Mouse (Mus musculus) lung, embryonic 14.5 days (tissue): ENCODE results near the gene March4. TPM values are rescaled to one million over a fixed set of nuclear protein-coding genes. Genes with fewer than 3 reads are reported as not detected.

Source experiments
- ATAC-seq: fragments of 200-750 bp; cut with Nextera tagmentation; 2 replicates; pipeline ENCODE4 v1.8.0; 2017; ENCODE audit warnings: mild to moderate bottlenecking, moderate TSS enrichment, moderate library complexity; ENCODE audit not compliant: insufficient read depth
- DNase-seq: peaks from one replicate; pipeline ENCODE4 v3.0.0-alpha.2; 2015
- H3K27ac ChIP-seq: fragments of 300-500 bp; sonication (generic); 2 replicates; pipeline ENCODE4 v1.5.1; 2014; ENCODE audit warnings: low read depth, mild to moderate bottlenecking, moderate library complexity
- H3K27me3 ChIP-seq: fragments of 300-500 bp; sonication (generic); 2 replicates; pipeline ENCODE4 v1.6.1; 2014; ENCODE audit warnings: low read length, control low read depth; ENCODE audit not compliant: insufficient read depth
- H3K36me3 ChIP-seq: fragments of 300-500 bp; sonication (generic); 2 replicates; pipeline ENCODE4 v1.6.1; 2014; ENCODE audit warnings: control low read depth; ENCODE audit not compliant: insufficient read depth
- H3K4me1 ChIP-seq: fragments of 300-500 bp; sonication (generic); 2 replicates; pipeline ENCODE4 v1.6.1; 2014; ENCODE audit warnings: antibody characterized with exemption, control low read depth; ENCODE audit not compliant: insufficient read depth
- H3K4me2 ChIP-seq: fragments of 300-500 bp; sonication (generic); 2 replicates; pipeline ENCODE4 v1.6.1; 2014; ENCODE audit warnings: mild to moderate bottlenecking
- H3K4me3 ChIP-seq: fragments of 300-500 bp; sonication (generic); 2 replicates; pipeline ENCODE4 v1.5.1; 2014; ENCODE audit warnings: low read depth, low read length
- H3K9ac ChIP-seq: fragments of 300-500 bp; sonication (generic); 2 replicates; pipeline ENCODE4 v1.6.1; 2014
- H3K9me3 ChIP-seq: fragments of 300-500 bp; sonication (generic); 2 replicates; pipeline ENCODE4 v1.6.1; 2016; ENCODE audit warnings: low read depth, low read length, control low read depth
- CTCF ChIP-seq: IDR thresholded peaks from 2 replicates; pipeline ENCODE4 v1.5.1; 2016; ENCODE audit warnings: antibody characterized with exemption, low read depth
- WGBS: fragments of 180-500 bp; shearing (Covaris S2); extraction: QIAGEN DNeasy Blood & Tissue Kit; methylation state at CpG from one replicate; pipeline ENCODE4 v1.1.7; 2014; 5-methylcytosine and 5-hydroxymethylcytosine counted together
- polyA plus RNA-seq: library from polyadenylated mRNA; unstranded; fragments of >200 nt; fragmentation: Nextera tagmentation; extraction: Ambion mirVana; gene quantifications from 2 replicates; pipeline ENCODE4 v1.2.1, GENCODE M21; 2014

The March4 gene
- polyA plus RNA-seq, 1 experiment from 2014 or later, result not detected

DNA sequence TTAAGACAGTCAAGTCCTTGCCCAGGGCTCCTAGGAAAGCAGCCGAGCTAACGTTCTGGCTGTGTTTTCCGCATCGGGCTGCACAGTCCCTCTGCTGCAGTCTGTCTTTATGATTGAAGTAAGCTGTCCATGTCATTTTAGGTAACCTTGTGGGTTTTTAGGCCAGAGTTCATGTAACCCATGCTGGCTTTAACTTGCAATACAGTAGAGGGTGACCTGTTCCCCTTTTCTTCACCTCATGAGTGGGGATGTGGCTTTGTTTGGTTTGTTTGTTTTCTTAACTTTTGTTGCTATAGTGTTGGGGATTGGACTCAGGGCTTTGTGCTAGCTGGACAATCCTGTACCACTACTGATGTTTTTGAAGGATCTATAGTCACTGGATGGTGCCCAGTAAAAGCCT lies 146.3 kb downstream of the March4 start:
- ATAC-seq, result no peak
- Histone ChIP-seq H3K4me1 (no peaks in the 10 kb centered on the region), H3K4me3 (no peak overlapping the region), H3K36me3 (peaks cover 13% of the 10 kb centered on the region; the same call in 1 of the 2 replicates), H3K4me2 (no peak overlapping the region), H3K9me3 (no peaks in the 10 kb centered on the region), H3K27me3 (no peaks in the 10 kb centered on the region), H3K27ac (no peak overlapping the region), H3K9ac (no peak overlapping the region)
- no peak for TF ChIP-seq CTCF
- WGBS, result 76% methylated on average over 4 of the region's 4 CpGs
- no peak for DNase-seq

DNA sequence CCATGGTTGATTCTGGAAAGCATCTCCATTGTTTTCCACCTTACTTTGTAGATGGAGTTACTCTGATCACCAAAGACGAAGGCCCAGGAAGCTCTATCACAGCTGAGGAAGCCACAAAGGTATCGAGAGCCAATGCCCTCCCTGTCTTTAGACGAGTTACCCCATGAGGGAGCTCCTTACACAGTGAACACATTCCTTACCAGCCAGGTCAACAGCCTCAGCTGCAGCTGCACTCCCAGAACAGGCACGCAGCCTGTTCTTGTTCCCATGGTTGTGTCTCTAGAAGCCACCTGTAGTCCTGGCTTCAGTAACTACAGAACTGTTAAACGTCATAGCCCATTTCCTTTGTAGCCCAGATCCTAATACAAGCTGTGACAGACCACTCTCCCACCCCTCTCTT lies 153.1 kb downstream of the March4 start:
- H3K27ac ChIP-seq, result no peak overlapping the region
- no peak overlapping the region for H3K9ac ChIP-seq
- no peak overlapping the region for H3K4me2 ChIP-seq
- no peak for DNase-seq
- H3K4me3 ChIP-seq, result no peak overlapping the region
- H3K27me3 ChIP-seq, result no peaks in the 10 kb centered on the region
- no peak for TF ChIP-seq CTCF
- H3K9me3 ChIP-seq, result no peaks in the 10 kb centered on the region
- no peaks in the 10 kb centered on the region for H3K4me1 ChIP-seq
- H3K36me3 ChIP-seq, result peaks cover 10% of the 10 kb centered on the region; the same call in 1 of the 2 replicates
- no peak for ATAC-seq
- WGBS, result 74% methylated on average over 5 of the region's 5 CpGs

DNA sequence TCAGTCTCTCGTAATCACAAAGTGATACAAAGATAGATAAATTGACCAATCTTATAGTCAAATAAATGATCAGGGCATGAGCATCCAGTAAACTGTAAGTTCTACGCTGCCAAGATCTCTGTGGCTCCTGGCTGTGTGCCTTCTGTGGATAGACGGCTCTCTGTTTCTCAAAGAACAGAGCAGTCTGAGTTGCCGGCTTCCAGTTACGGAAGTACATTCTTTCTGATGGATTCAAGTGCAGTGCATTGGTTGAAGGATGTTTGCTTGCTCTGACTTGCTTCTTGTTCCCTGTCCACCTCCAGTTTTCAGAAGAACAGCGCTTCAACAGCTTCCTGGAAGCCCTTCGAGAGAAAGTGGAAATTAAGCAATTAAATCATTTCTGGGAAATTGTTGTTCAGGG lies 153.7 kb downstream of the March4 start:
- Histone ChIP-seq H3K9ac (no peak overlapping the region), H3K27me3 (no peaks in the 10 kb centered on the region), H3K4me1 (no peaks in the 10 kb centered on the region), H3K4me3 (no peak overlapping the region), H3K36me3 (peaks cover 9% of the 10 kb centered on the region; the same call in 1 of the 2 replicates), H3K4me2 (no peak overlapping the region), H3K27ac (no peak overlapping the region), H3K9me3 (no peaks in the 10 kb centered on the region)
- DNase-seq, result peak; percentile 13
- ATAC-seq, result no peak
- no peak for TF ChIP-seq CTCF
- 70% methylated on average over 7 of the region's 7 CpGs for whole genome bisulfite sequencing

DNA sequence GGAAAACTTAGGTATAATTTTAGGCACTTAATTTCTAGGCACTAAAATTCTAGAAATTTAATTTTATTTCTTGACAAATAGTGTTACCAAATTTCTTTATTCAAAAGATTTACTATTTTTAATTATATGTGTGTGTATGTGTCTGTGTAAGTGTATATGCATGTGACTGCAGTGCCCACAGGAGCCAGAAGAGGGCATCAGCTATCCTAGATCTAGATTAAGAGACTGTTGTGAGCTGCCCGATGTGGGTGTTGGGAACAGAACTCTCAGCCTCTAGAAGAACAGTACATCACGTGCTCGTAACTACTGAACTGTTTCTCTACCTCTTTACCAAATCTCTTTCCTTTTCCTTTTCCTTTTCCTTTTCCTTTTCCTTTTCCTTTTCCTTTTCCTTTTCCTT lies 156.2 kb downstream of the March4 start:
- 98% methylated on average over 3 of the region's 3 CpGs for WGBS
- H3K4me1 ChIP-seq, result no peaks in the 10 kb centered on the region

DNA sequence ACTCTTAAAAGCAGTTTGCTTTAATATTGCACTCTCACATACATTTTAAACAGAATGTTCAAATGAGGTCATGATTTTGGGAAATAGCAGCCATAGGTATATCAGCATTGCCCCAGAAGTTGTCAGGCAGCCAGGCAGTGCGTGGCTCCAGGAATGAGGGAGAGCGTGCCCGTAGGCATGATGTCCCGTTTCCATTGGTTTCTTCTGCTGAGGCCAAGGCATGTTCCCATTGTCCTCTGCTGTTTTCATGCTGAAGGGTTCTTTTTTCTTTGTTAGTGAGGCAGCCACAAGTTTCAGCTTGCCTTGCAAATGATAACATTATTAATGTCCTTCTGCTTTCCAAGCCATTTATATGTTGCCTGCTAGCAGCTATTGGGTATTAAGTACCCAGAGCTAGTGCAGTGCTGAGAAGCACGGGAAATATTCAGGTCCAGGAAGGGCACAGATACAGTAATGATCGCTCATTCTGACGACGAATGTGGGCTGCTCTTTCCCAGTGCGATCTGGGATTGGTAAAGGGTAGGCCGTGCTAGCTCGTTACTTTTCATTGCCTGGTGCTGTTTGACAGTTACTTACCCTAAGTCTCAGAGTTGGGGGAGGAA lies 156.9 kb downstream of the March4 start:
- no peak for DNase-seq
- Histone ChIP-seq H3K27me3 (no peaks in the 10 kb centered on the region), H3K9me3 (no peaks in the 10 kb centered on the region), H3K4me3 (no peak overlapping the region), H3K27ac (no peak overlapping the region), H3K4me1 (no peaks in the 10 kb centered on the region), H3K36me3 (peaks cover 4% of the 10 kb centered on the region; the same call in 1 of the 2 replicates), H3K4me2 (no peak overlapping the region), H3K9ac (no peak overlapping the region)
- no peak for ATAC-seq
- WGBS, result 95% methylated on average over 11 of the region's 11 CpGs
- no peak for TF ChIP-seq CTCF

More for the DNA sequence above, 156.2 kb downstream of the March4 start:
- Histone ChIP-seq H3K4me2 (no peak overlapping the region), H3K4me3 (no peak overlapping the region), H3K27me3 (no peaks in the 10 kb centered on the region), H3K9me3 (no peaks in the 10 kb centered on the region), H3K36me3 (peaks cover 4% of the 10 kb centered on the region; the same call in 1 of the 2 replicates), H3K9ac (no peak overlapping the region), H3K27ac (no peak overlapping the region)
- ATAC-seq, result no peak
- no peak for DNase-seq
- TF ChIP-seq CTCF, result peak; percentile 18; the same call in 1 of the 2 replicates

DNA sequence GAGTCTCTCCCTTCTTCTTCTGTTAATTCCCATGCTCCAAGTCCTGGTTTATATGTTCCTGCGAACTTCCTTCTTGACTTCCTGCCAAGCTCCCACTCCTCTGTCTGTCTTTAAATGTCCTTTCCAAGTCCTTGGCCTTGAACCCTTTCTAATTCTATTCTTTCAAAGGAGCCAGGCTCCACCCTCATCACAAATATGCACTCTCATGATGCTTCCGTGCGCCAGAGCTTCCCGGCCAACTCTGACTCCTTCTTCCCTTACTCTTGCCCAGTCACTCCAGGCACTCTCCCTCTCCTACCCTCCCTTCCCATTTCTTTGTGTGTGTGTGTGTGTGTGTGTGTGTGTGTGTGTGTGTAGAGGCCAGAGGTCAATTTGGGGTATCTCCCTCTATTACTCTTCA lies 158.6 kb downstream of the March4 start:
- 70% methylated on average over 4 of the region's 4 CpGs for WGBS
- ATAC-seq, result no peak

More for the DNA sequence above, 158.6 kb downstream of the March4 start:
- Histone ChIP-seq H3K27me3 (no peaks in the 10 kb centered on the region), H3K4me2 (no peak overlapping the region), H3K4me1 (no peaks in the 10 kb centered on the region), H3K9me3 (no peaks in the 10 kb centered on the region), H3K36me3 (no peaks in the 10 kb centered on the region), H3K27ac (no peak overlapping the region), H3K9ac (no peak overlapping the region), H3K4me3 (no peak overlapping the region)
- TF ChIP-seq CTCF, result no peak
- DNase-seq, result peak; percentile 41

Other genes with a start within 250 kb of the March4 start
- 36.2 and 36.8 TPM in 2 replicates for gene Xrcc5, start 229.5 kb downstream of the March4 start, polyA plus RNA-seq
- 26.7 and 29.5 TPM in 2 replicates for gene Smarcal1, start 46.3 kb upstream of the March4 start, polyA plus RNA-seq
- gene Ankar, start 163.6 kb upstream of the March4 start, polyA plus RNA-seq, result not detected in 2 replicates
- gene Rpl37a, start 174.4 kb upstream of the March4 start, polyA plus RNA-seq, result 1,954 and 2,151 TPM in 2 replicates